Mouse (Mus musculus) lung, postnatal 0 days (tissue): ENCODE data around the gene Jun. TPM values are rescaled to one million over a fixed set of nuclear protein-coding genes. Genes with fewer than 3 reads are reported as not detected.

Source experiments
- ATAC-seq: fragments of 200-750 bp; cut with Nextera tagmentation; 2 replicates; pipeline ENCODE4 v1.8.0; 2017; ENCODE audit warnings: moderate library complexity
- DNase-seq: peaks from one replicate; pipeline ENCODE4 v3.0.0-alpha.2; 2016; ENCODE audit warnings: low spot score
- H3K27ac ChIP-seq: fragments of 300-500 bp; sonication (generic); 2 replicates; pipeline ENCODE4 v1.5.1; 2014; ENCODE audit warnings: antibody characterized with exemption, mild to moderate bottlenecking, low read length, mixed read lengths
- H3K27me3 ChIP-seq: fragments of 300-500 bp; sonication (generic); replicated peaks from 2 replicates; pipeline ENCODE4 v1.6.1; 2014; ENCODE audit warnings: low read length, mixed read lengths; ENCODE audit not compliant: insufficient read depth
- H3K36me3 ChIP-seq: fragments of 300-500 bp; sonication (generic); 2 replicates; pipeline ENCODE4 v1.6.1; 2014; ENCODE audit warnings: low read length, mixed read lengths; ENCODE audit not compliant: insufficient read depth
- H3K4me1 ChIP-seq: fragments of 300-500 bp; sonication (generic); 2 replicates; pipeline ENCODE4 v1.6.1; 2014; ENCODE audit warnings: antibody characterized with exemption, low read depth, low read length, mixed read lengths; ENCODE audit not compliant: insufficient read depth
- H3K4me2 ChIP-seq: fragments of 300-500 bp; sonication (generic); replicated peaks from 2 replicates; pipeline ENCODE4 v1.6.1; 2014; ENCODE audit warnings: low read depth, mild to moderate bottlenecking, low read length, moderate library complexity, mixed read lengths
- H3K4me3 ChIP-seq: fragments of 300-500 bp; sonication (generic); 2 replicates; pipeline ENCODE4 v1.5.1; 2014; ENCODE audit warnings: low read depth, low read length
- H3K9ac ChIP-seq: fragments of 300-500 bp; sonication (generic); replicated peaks from 2 replicates; pipeline ENCODE4 v1.6.1; 2014; ENCODE audit warnings: low read depth, mild to moderate bottlenecking
- H3K9me3 ChIP-seq: fragments of 300-500 bp; sonication (generic); 2 replicates; pipeline ENCODE4 v1.6.1; 2016; ENCODE audit warnings: low read length, mixed read lengths
- CTCF ChIP-seq: IDR thresholded peaks from 2 replicates; pipeline ENCODE4 v1.5.1; 2016; ENCODE audit warnings: antibody characterized with exemption, mild to moderate bottlenecking
- EP300 ChIP-seq: IDR thresholded peaks from 2 replicates; pipeline ENCODE4 v1.6.1; 2016; ENCODE audit warnings: antibody characterized with exemption, mild to moderate bottlenecking, control low read depth
- WGBS: fragments of 180-500 bp; shearing (Covaris S2); extraction: QIAGEN DNeasy Blood & Tissue Kit; methylation state at CpG from one replicate; pipeline ENCODE4 v1.1.7; 2014; 5-methylcytosine and 5-hydroxymethylcytosine counted together
- polyA plus RNA-seq: library from polyadenylated mRNA; unstranded; fragments of >200 nt; fragmentation: Nextera tagmentation; extraction: Ambion mirVana; gene quantifications from 2 replicates; pipeline ENCODE4 v1.2.1, GENCODE M21; 2015

The Jun gene
- polyA plus RNA-seq, 1 experiment from 2014 or later, result 145 TPM

DNA sequence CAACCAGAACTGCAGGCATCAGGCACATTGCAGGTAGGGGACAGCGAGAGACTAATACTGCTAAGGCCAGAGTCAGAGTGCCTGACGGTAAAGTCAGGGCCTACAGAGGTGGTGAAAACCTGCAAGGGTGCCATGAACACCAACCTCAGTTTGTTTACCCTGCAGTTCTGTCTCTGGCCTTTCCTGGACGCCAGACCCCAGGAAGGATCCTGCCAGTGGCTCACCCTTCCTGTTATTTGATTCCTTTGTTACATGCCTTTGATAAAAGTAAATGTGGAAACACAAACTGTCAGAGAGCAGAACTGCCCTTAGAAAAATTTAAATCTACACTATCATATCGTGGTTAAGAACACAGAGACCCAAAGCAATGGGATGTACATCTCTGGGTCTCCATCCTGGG, 20.9 kb downstream of the Jun start:
- DNase-seq (no peak), ATAC-seq (peak; percentile 66)
- Histone ChIP-seq H3K27ac (no peak overlapping the region), H3K27me3 (no peaks in the 10 kb centered on the region), H3K4me2 (no peak overlapping the region), H3K4me1 (no peaks in the 10 kb centered on the region), H3K4me3 (no peak overlapping the region), H3K9me3 (no peaks in the 10 kb centered on the region), H3K36me3 (no peaks in the 10 kb centered on the region), H3K9ac (no peak overlapping the region)
- WGBS, result 34% methylated on average over 4 of the region's 4 CpGs
- 0 out of 2 replicates have a peak, but pooled peaks have one; percentile 14 for TF ChIP-seq CTCF
- TF ChIP-seq EP300, result peak; percentile 83

DNA sequence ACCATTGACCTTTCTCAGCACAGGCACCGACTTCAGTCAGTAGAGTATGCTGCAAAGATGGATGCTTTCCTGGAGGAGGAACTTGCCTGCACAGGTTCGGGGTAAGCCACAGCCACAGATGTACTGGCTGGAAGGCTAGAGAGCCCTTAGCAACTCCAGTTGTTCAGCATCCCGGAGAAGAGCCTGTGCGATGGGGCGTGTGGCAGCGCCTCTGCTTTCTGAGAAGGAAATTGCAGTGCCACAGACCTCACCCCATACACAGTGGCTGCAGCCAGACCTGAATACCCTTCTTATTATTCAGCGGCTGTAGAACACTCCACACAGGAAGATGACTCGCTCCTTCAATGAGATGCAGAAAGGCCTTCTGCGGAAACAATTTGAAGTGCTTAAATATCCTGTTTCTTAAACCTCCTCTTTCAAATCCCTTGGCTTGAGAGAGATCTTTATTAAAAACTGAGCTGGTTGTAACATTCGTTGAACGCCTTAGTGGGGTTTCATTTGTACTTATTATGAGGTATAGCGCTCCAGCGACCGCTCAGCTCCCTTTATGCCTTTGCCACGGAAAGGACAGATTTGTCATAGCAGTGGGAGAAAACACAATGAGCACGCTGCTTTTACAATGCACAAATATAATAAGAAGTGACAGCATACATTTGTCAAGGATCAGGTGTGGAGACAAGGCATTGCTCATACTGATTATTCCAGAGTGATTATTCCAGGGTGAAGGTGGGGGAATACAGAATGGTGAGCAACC, 26.0 kb downstream of the Jun start:
- TF ChIP-seq EP300, result no peak
- TF ChIP-seq CTCF, result 0 out of 2 replicates have a peak, but pooled peaks have one; percentile 21
- Histone ChIP-seq H3K4me1 (peaks cover 3% of the 10 kb centered on the region; the same call in 1 of the 2 replicates), H3K27me3 (no peaks in the 10 kb centered on the region), H3K36me3 (no peaks in the 10 kb centered on the region), H3K9ac (no peak overlapping the region), H3K9me3 (no peaks in the 10 kb centered on the region), H3K4me2 (no peak overlapping the region), H3K4me3 (no peak overlapping the region), H3K27ac (no peak overlapping the region)
- WGBS, result 67% methylated on average over 16 of the region's 16 CpGs
- DNase-seq (no peak), ATAC-seq (peak; percentile 43; the same call in 1 of the 2 replicates)

DNA sequence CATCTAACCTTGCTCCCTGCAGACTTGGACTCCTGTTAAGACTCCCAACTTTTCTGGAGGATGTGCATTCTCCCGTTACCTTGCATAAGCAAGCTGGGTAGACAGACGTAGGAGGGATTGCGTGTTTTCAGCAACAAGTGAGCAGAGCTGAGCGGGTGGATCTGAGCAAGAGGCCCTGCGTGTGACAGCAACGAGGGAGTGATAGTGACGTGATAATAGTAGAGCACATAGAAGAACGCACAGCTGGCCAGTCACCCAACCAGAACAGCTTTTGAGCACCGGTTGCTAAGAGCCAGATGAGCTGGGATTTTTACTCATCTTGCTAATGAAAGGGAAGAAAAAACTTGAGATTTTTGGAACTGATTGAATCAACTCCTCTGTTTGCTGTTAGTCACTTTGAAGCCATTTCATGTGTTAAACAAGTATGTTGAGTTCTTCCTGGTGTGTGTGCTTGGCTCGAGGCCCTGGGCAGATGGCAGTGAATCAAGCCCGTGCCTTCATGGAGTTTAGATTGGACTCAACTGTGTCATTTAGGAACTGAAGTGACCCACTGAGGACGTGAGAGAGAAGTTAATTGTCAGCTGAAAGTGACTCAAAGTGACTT, 28.6 kb downstream of the Jun start:
- WGBS, result 53% methylated on average over 12 of the region's 12 CpGs
- H3K27ac ChIP-seq, result no peak overlapping the region
- no peak overlapping the region for H3K4me3 ChIP-seq
- H3K4me2 ChIP-seq, result no peak overlapping the region
- no peaks in the 10 kb centered on the region for H3K36me3 ChIP-seq
- peak; percentile 49 for DNase-seq
- peaks cover 3% of the 10 kb centered on the region; the same call in 1 of the 2 replicates for H3K4me1 ChIP-seq
- H3K9me3 ChIP-seq, result no peaks in the 10 kb centered on the region
- H3K27me3 ChIP-seq, result no peaks in the 10 kb centered on the region
- TF ChIP-seq EP300 (0 out of 2 replicates have a peak, but pooled peaks have one; percentile 19), CTCF (no peak)
- no peak overlapping the region for H3K9ac ChIP-seq
- ATAC-seq, result peak; percentile 75

- ATAC-seq, result peak; percentile 59
Observed at GRCm38 (mm10) chr4:95021649-95022637, 30.1 kb downstream of the Jun start.

GRCm38 (mm10) chr4:95020201-95020600, 31.8 kb downstream of the Jun start:
- TF ChIP-seq CTCF (no peak), EP300 (no peak)
- no peaks in the 10 kb centered on the region for H3K9me3 ChIP-seq
- WGBS, result 74% methylated on average over 2 of the region's 2 CpGs
- DNase-seq (no peak), ATAC-seq (no peak)
- no peak overlapping the region for H3K9ac ChIP-seq
- no peak overlapping the region for H3K4me3 ChIP-seq
- no peak overlapping the region for H3K27ac ChIP-seq
- no peak overlapping the region for H3K4me2 ChIP-seq
- H3K27me3 ChIP-seq, result no peaks in the 10 kb centered on the region
- peaks cover 3% of the 10 kb centered on the region; the same call in 1 of the 2 replicates for H3K4me1 ChIP-seq
- no peaks in the 10 kb centered on the region for H3K36me3 ChIP-seq

More at GRCm38 (mm10) chr4:95021649-95022637, 30.1 kb downstream of the Jun start:
- H3K27ac ChIP-seq, result no peak overlapping the region
- H3K9me3 ChIP-seq, result no peaks in the 10 kb centered on the region
- TF ChIP-seq EP300 (no peak), CTCF (no peak)
- H3K36me3 ChIP-seq, result no peaks in the 10 kb centered on the region
- 58% methylated on average over 12 of the region's 12 CpGs for WGBS
- no peak overlapping the region for H3K9ac ChIP-seq
- no peaks in the 10 kb centered on the region for H3K27me3 ChIP-seq
- H3K4me1 ChIP-seq, result peaks cover 3% of the 10 kb centered on the region; the same call in 1 of the 2 replicates
- no peak overlapping the region for H3K4me3 ChIP-seq
- H3K4me2 ChIP-seq, result no peak overlapping the region
- DNase-seq, result peak; percentile 70
